Mouse (Mus musculus): ENCODE results near the gene Taar2. TPM values are rescaled to one million over a fixed set of nuclear protein-coding genes. Genes with fewer than 3 reads are reported as not detected.

Gene Taar2
- total and polyA plus RNA-seq, 2 experiments from 2014 or later: 0.33 TPM; not detected in 1

DNA sequence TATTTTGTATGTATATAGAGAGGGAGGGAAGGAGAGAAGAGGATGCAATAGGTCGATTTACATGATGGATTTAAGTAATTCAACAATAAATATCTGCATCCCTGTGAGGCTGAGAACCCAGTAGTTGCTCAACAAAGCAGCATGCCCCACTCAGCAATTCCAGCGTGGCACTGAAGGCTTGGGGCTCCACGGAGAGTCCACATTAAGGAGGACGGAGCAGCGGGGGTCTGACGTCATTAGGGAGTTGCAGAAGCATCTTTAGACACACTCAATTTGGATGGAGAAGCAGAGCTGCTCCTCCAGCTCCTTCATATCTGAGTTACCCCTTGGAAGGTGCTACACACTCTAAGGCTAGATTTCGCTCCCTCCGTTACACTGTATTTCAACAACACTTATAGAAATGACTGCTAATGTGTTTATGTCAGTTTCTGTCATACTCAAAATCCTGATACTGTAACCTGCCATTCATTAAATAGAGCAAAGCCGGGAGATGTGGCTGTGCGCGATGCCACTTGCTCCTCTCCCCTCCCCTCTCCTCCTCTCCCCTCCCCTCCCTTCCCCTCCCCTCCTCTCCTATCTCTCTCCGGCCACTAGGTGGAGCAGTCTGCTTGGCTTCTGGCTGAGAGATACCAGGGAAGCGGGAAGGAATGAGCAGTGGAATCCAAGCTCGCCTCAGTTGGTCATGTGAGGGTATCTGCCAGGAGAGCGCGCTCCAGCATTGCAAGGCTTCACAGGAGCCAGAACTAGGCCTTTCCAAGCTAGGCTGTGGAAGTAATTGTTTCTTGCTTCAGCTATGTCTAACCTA is 40.7 kb downstream of the Taar2 start:
- WGBS: 41% methylated on average over 16 of the region's 16 CpGs
- H3K9me3 ChIP-seq (ENCODE audit: low read length): no peaks in the 10 kb centered on the region
- peak; percentile 87 for TF ChIP-seq CTCF (IDR thresholded peaks at IDR 0.05; ENCODE audit: low read depth)
- no peak overlapping the region for H3K27ac ChIP-seq
- no peak overlapping the region for H3K4me3 ChIP-seq (ENCODE audit: low read length)
- ATAC-seq (peak; percentile 89), DNase-seq (ENCODE audit: low spot score) (peak; percentile 84)
- H3K4me1 ChIP-seq (ENCODE audit: insufficient read depth, low read length): no peaks in the 10 kb centered on the region
- no peak overlapping the region for H3K4me2 ChIP-seq (ENCODE audit: low read depth, low read length)
- H3K36me3 ChIP-seq (ENCODE audit: insufficient read depth, low read length): no peaks in the 10 kb centered on the region
- no peaks in the 10 kb centered on the region for H3K27me3 ChIP-seq (ENCODE audit: insufficient read depth, low read length)
- H3K9ac ChIP-seq (replicated peaks; ENCODE audit: low read length): no peak overlapping the region

- DNase-seq (ENCODE audit: low spot score) (no peak), ATAC-seq (no peak)
- TF ChIP-seq CTCF (IDR thresholded peaks at IDR 0.05; ENCODE audit: low read depth): no peak
- H3K9ac ChIP-seq (replicated peaks; ENCODE audit: low read length): no peak within 1 kb of the TSS
- H3K4me3 ChIP-seq (ENCODE audit: low read length): no peak within 1 kb of the TSS
- H3K4me2 ChIP-seq (ENCODE audit: low read depth, low read length): no peak within 1 kb of the TSS
- WGBS: 70% methylated on average over 8 of the region's 8 CpGs
- no peaks in the 10 kb centered on the region for H3K27me3 ChIP-seq (ENCODE audit: insufficient read depth, low read length)
- H3K9me3 ChIP-seq (ENCODE audit: low read length): no peaks in the 10 kb centered on the region
- H3K36me3 ChIP-seq (ENCODE audit: insufficient read depth, low read length): no peaks in the 10 kb centered on the region
- no peaks in the 10 kb centered on the region for H3K4me1 ChIP-seq (ENCODE audit: insufficient read depth, low read length)
- no peak within 1 kb of the TSS for H3K27ac ChIP-seq
Observed at GRCm38 (mm10) chr10:23985546-23985945, 47.2 kb downstream of the Taar2 start, which contains the start of gene Taar6. TSS of gene Taar6 (minus strand) at chr10:23985646.

DNA sequence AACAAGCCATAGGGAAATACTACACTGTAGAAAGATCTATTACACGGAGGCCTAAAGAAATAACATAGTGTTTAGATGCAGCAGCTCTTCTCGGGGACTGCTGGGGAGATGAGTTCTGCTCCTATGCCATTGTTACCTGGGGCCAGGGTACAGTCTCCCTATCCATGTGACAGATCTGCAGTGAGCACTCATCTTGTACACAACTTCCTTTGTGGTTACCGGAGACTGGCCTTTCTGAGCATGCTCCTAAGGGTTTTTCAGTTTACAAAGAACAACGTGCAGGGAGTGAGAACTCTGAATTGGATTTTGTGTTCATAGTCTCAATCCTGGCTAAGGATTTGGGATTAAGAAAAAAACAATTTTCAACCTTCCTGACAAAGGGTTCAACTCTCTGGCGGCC is 48.0 kb downstream of the Taar2 start:
- H3K9me3 ChIP-seq (ENCODE audit: low read length): no peaks in the 10 kb centered on the region
- H3K9ac ChIP-seq (replicated peaks; ENCODE audit: low read length): no peak overlapping the region
- H3K27me3 ChIP-seq (ENCODE audit: insufficient read depth, low read length): no peaks in the 10 kb centered on the region
- H3K27ac ChIP-seq: no peak overlapping the region
- ATAC-seq: no peak
- TF ChIP-seq CTCF (IDR thresholded peaks at IDR 0.05; ENCODE audit: low read depth): no peak
- H3K4me1 ChIP-seq (ENCODE audit: insufficient read depth, low read length): no peaks in the 10 kb centered on the region
- no peak overlapping the region for H3K4me2 ChIP-seq (ENCODE audit: low read depth, low read length)
- H3K4me3 ChIP-seq (ENCODE audit: low read length): no peak overlapping the region
- 78% methylated on average over 5 of the region's 5 CpGs for WGBS
- H3K36me3 ChIP-seq (ENCODE audit: insufficient read depth, low read length): no peaks in the 10 kb centered on the region
- no peak for DNase-seq (ENCODE audit: low spot score)

Other genes with a start within 250 kb of the Taar2 start
- 2,422 and 2,499 TPM in 2 replicates for gene Rps12, start 151.3 kb upstream of the Taar2 start, total RNA-seq (2014; rRNA removed)
- 130 and 135 TPM in 2 replicates for gene Rps12, start 151.3 kb upstream of the Taar2 start, polyA plus RNA-seq (2015; fragmentation: Nextera tagmentation; extraction: Ambion mirVana)
- 15.3 and 21.7 TPM in 2 replicates for gene Slc18b1, start 141.6 kb upstream of the Taar2 start, total RNA-seq (2014; rRNA removed)
- gene Slc18b1, start 141.6 kb upstream of the Taar2 start, polyA plus RNA-seq (2015; fragmentation: Nextera tagmentation; extraction: Ambion mirVana): 13.5 and 17.4 TPM in 2 replicates
- 0.11 and 0.16 TPM in 2 replicates for gene Vnn3, start 87.1 kb upstream of the Taar2 start, total RNA-seq (2014; rRNA removed)
- gene Vnn3, start 87.1 kb upstream of the Taar2 start, polyA plus RNA-seq (2015; fragmentation: Nextera tagmentation; extraction: Ambion mirVana): 0.10 TPM in 1 of 2 replicates, not detected in the other
- gene Vnn1, start 43.9 kb upstream of the Taar2 start, total RNA-seq (2014; rRNA removed): 0.89 TPM in 1 of 2 replicates, not detected in the other
- 0.73 and 1.1 TPM in 2 replicates for gene Vnn1, start 43.9 kb upstream of the Taar2 start, polyA plus RNA-seq (2015; fragmentation: Nextera tagmentation; extraction: Ambion mirVana)
- gene Taar1, start 18.2 kb upstream of the Taar2 start, total RNA-seq (2014; rRNA removed): not detected in 2 replicates
- not detected in 2 replicates for gene Taar1, start 18.2 kb upstream of the Taar2 start, polyA plus RNA-seq (2015; fragmentation: Nextera tagmentation; extraction: Ambion mirVana)
- 0.21 TPM in 1 of 2 replicates, not detected in the other for gene Taar3, start 11.0 kb downstream of the Taar2 start, total RNA-seq (2014; rRNA removed)
- not detected in 2 replicates for gene Taar3, start 11.0 kb downstream of the Taar2 start, polyA plus RNA-seq (2015; fragmentation: Nextera tagmentation; extraction: Ambion mirVana)
- gene Taar4, start 21.9 kb downstream of the Taar2 start, total RNA-seq (2014; rRNA removed): not detected in 2 replicates
- gene Taar4, start 21.9 kb downstream of the Taar2 start, polyA plus RNA-seq (2015; fragmentation: Nextera tagmentation; extraction: Ambion mirVana): not detected in 2 replicates
- not detected in 2 replicates for gene Taar5, start 32.1 kb downstream of the Taar2 start, total RNA-seq (2014; rRNA removed)
- gene Taar5, start 32.1 kb downstream of the Taar2 start, polyA plus RNA-seq (2015; fragmentation: Nextera tagmentation; extraction: Ambion mirVana): not detected in 2 replicates
- not detected in 2 replicates for gene Taar6, start 47.1 kb downstream of the Taar2 start, total RNA-seq (2014; rRNA removed)
- not detected in 2 replicates for gene Taar6, start 47.1 kb downstream of the Taar2 start, polyA plus RNA-seq (2015; fragmentation: Nextera tagmentation; extraction: Ambion mirVana)
- not detected in 2 replicates for gene Taar7a, start 54.9 kb downstream of the Taar2 start, total RNA-seq (2014; rRNA removed)
- not detected in 2 replicates for gene Taar7a, start 54.9 kb downstream of the Taar2 start, polyA plus RNA-seq (2015; fragmentation: Nextera tagmentation; extraction: Ambion mirVana)
- gene Taar7b, start 61.4 kb downstream of the Taar2 start, total RNA-seq (2014; rRNA removed): not detected in 2 replicates
- not detected in 2 replicates for gene Taar7b, start 61.4 kb downstream of the Taar2 start, polyA plus RNA-seq (2015; fragmentation: Nextera tagmentation; extraction: Ambion mirVana)
- not detected in 2 replicates for gene Taar7d, start 88.7 kb downstream of the Taar2 start, total RNA-seq (2014; rRNA removed)
- gene Taar7d, start 88.7 kb downstream of the Taar2 start, polyA plus RNA-seq (2015; fragmentation: Nextera tagmentation; extraction: Ambion mirVana): not detected in 2 replicates
- not detected in 2 replicates for gene Taar7e, start 99.0 kb downstream of the Taar2 start, total RNA-seq (2014; rRNA removed)
- gene Taar7e, start 99.0 kb downstream of the Taar2 start, polyA plus RNA-seq (2015; fragmentation: Nextera tagmentation; extraction: Ambion mirVana): not detected in 2 replicates
- gene Taar7f, start 110.9 kb downstream of the Taar2 start, total RNA-seq (2014; rRNA removed): not detected in 2 replicates
- not detected in 2 replicates for gene Taar7f, start 110.9 kb downstream of the Taar2 start, polyA plus RNA-seq (2015; fragmentation: Nextera tagmentation; extraction: Ambion mirVana)
- gene Taar8a, start 137.9 kb downstream of the Taar2 start, total RNA-seq (2014; rRNA removed): not detected in 2 replicates
- gene Taar8a, start 137.9 kb downstream of the Taar2 start, polyA plus RNA-seq (2015; fragmentation: Nextera tagmentation; extraction: Ambion mirVana): not detected in 2 replicates
- gene Taar8b, start 153.7 kb downstream of the Taar2 start, total RNA-seq (2014; rRNA removed): not detected in 2 replicates
- not detected in 2 replicates for gene Taar8b, start 153.7 kb downstream of the Taar2 start, polyA plus RNA-seq (2015; fragmentation: Nextera tagmentation; extraction: Ambion mirVana)
- not detected in 2 replicates for gene Taar8c, start 163.3 kb downstream of the Taar2 start, total RNA-seq (2014; rRNA removed)
- gene Taar8c, start 163.3 kb downstream of the Taar2 start, polyA plus RNA-seq (2015; fragmentation: Nextera tagmentation; extraction: Ambion mirVana): not detected in 2 replicates
- gene Taar9, start 171.0 kb downstream of the Taar2 start, total RNA-seq (2014; rRNA removed): not detected in 2 replicates
- not detected in 2 replicates for gene Taar9, start 171.0 kb downstream of the Taar2 start, polyA plus RNA-seq (2015; fragmentation: Nextera tagmentation; extraction: Ambion mirVana)
- gene Stx7, start 210.7 kb downstream of the Taar2 start, total RNA-seq (2014; rRNA removed): 109 and 111 TPM in 2 replicates
- gene Stx7, start 210.7 kb downstream of the Taar2 start, polyA plus RNA-seq (2015; fragmentation: Nextera tagmentation; extraction: Ambion mirVana): 289 and 299 TPM in 2 replicates

Measured in hindbrain, postnatal 0 days (tissue).